Mouse (Mus musculus): ENCODE data around the gene Gm49396.

GRCm38 (mm10) chr7:30522871-30523270 lies 40.3 kb upstream of the Gm49396 start:
- TF ChIP-seq POLR2A (IDR thresholded peaks at IDR 0.05; ENCODE audit: insufficient read length, low read depth) (no peak), E2F4 (IDR thresholded peaks at IDR 0.05; ENCODE audit: insufficient read depth) (no peak), MYOD1 (IDR thresholded peaks at IDR 0.05; ENCODE audit: control insufficient read depth in 1 of 3, insufficient read length in 2 of 3, low read depth in 2 of 3) (no peak), MYOG (IDR thresholded peaks at IDR 0.05; ENCODE audit: control insufficient read depth in 1 of 3, insufficient read depth in 1 of 3, insufficient read length in 2 of 3, low read depth in 2 of 3) (no peak), SRF (IDR thresholded peaks at IDR 0.05; ENCODE audit: control insufficient read depth, insufficient read length, low read depth) (no peak), MAX (IDR thresholded peaks at IDR 0.05; ENCODE audit: low read depth) (no peak), CEBPB (IDR thresholded peaks at IDR 0.05; ENCODE audit: insufficient read depth, poor library complexity, severe bottlenecking) (no peak), POLR2AphosphoS2 (IDR thresholded peaks at IDR 0.05; ENCODE audit: insufficient read length, low read depth) (no peak)
